Mouse (Mus musculus): ENCODE results near the gene Myo1g. TPM values are rescaled to one million over a fixed set of nuclear protein-coding genes. Genes with fewer than 3 reads are reported as not detected.
A peak's percentile ranks its signal among the peaks of the same experiment; 100 is the strongest.

Gene Myo1g
- total and polyA plus RNA-seq, 2 experiments from 2014 or later: 0.62 to 1.5 TPM

DNA sequence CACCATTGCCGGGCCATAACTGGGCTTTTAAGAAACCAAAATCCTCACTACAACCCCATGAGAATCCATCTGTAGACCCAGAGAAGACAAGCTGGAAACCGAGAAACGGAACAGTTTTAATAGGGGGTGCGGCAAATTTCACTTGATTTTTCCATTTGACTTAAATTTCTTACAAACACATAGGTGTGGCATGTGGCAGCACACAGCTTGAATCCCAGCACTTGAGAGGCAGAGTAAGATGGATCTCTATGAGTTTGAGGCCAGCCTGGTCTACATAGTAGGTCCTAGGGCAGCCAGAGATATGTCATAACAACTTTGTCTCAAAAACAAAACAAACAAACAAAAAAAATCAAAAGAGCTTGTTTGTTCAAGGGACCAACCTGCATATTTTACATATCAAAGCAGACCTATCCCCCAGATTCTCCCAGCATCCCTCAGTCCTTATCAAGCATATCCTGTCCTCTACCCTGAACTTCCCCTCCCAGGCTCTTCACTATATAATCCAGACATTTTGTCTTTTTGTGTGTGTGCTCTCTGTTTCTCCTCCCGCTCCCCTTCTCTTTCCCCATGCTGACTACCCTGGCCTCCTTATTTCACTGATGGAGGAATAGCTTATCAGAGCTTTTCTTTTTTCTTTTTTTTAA is 32.6 kb downstream of the Myo1g start:
- DNase-seq (ENCODE audit: low spot score): no peak
- Histone ChIP-seq H3K27ac (ENCODE audit: low read depth, low read length) (no peak overlapping the region), H3K9ac (replicated peaks; ENCODE audit: low read length, poor library complexity, severe bottlenecking) (no peak overlapping the region), H3K27me3 (ENCODE audit: insufficient read depth, low read length) (no peaks in the 10 kb centered on the region), H3K4me1 (ENCODE audit: insufficient read depth, low read length) (no peaks in the 10 kb centered on the region), H3K9me3 (ENCODE audit: low read length) (no peaks in the 10 kb centered on the region), H3K36me3 (ENCODE audit: insufficient read depth, low read length) (no peaks in the 10 kb centered on the region), H3K4me3 (ENCODE audit: low read depth, low read length) (no peak overlapping the region), H3K4me2 (ENCODE audit: low read depth, low read length, poor library complexity, severe bottlenecking) (no peak overlapping the region)
- 97% methylated on average over 5 of the region's 5 CpGs for WGBS
- no peak for ATAC-seq (ENCODE audit: low FRiP score)
- no peak for TF ChIP-seq CTCF (IDR thresholded peaks at IDR 0.05)

DNA sequence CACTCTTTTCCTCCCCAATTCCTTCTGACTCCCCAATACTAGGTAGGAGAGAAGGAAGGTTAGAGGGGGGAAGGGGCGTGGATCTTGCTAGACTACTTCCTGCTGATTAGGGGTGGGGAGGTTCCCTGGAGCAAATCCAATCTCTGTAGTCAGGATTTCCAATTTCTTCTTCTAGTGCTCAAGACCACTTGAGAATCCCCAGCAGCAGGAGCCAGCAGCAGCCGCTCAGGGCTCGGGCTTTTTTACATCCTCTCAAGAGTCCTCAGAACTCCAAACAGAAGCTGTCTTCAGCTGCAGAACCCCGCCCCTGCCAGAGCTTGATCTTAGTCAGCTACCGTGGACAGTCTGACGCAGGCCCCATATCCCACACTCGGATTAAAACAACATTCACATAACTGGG is 33.3 kb downstream of the Myo1g start:
- Histone ChIP-seq H3K9me3 (ENCODE audit: low read length) (no peaks in the 10 kb centered on the region), H3K27ac (ENCODE audit: low read depth, low read length) (no peak overlapping the region), H3K27me3 (ENCODE audit: insufficient read depth, low read length) (no peaks in the 10 kb centered on the region), H3K36me3 (ENCODE audit: insufficient read depth, low read length) (no peaks in the 10 kb centered on the region), H3K9ac (replicated peaks; ENCODE audit: low read length, poor library complexity, severe bottlenecking) (no peak overlapping the region), H3K4me3 (ENCODE audit: low read depth, low read length) (no peak overlapping the region), H3K4me2 (ENCODE audit: low read depth, low read length, poor library complexity, severe bottlenecking) (no peak overlapping the region), H3K4me1 (ENCODE audit: insufficient read depth, low read length) (no peaks in the 10 kb centered on the region)
- DNase-seq (ENCODE audit: low spot score): no peak
- no peak for ATAC-seq (ENCODE audit: low FRiP score)
- TF ChIP-seq CTCF (IDR thresholded peaks at IDR 0.05): no peak
- 45% methylated on average over 7 of the region's 7 CpGs for WGBS

DNA sequence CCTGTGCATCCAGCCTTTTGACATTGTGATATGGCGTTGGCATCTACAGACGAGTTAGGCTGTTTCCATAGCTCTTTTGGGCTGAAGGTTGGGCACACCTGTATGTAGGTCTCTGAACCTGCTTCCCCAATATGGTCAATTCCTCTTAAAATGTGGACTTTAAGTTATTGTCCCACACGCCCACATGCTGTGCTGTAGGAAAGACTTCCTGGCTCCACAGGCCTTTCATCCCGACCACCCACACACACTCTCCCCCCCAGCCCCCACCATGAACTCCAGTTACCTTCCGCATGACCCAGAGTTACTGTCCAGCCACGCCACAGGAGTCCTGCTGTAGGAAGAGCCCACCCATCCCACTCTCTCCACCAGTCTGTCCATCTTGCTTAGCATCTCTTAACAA is 33.8 kb downstream of the Myo1g start:
- Histone ChIP-seq H3K9me3 (ENCODE audit: low read length) (no peaks in the 10 kb centered on the region), H3K9ac (replicated peaks; ENCODE audit: low read length, poor library complexity, severe bottlenecking) (no peak overlapping the region), H3K36me3 (ENCODE audit: insufficient read depth, low read length) (no peaks in the 10 kb centered on the region), H3K27ac (ENCODE audit: low read depth, low read length) (no peak overlapping the region), H3K4me1 (ENCODE audit: insufficient read depth, low read length) (no peaks in the 10 kb centered on the region), H3K4me3 (ENCODE audit: low read depth, low read length) (no peak overlapping the region), H3K27me3 (ENCODE audit: insufficient read depth, low read length) (no peaks in the 10 kb centered on the region), H3K4me2 (ENCODE audit: low read depth, low read length, poor library complexity, severe bottlenecking) (no peak overlapping the region)
- WGBS: 65% methylated on average over 6 of the region's 6 CpGs
- DNase-seq (ENCODE audit: low spot score) (no peak), ATAC-seq (ENCODE audit: low FRiP score) (no peak)
- no peak for TF ChIP-seq CTCF (IDR thresholded peaks at IDR 0.05)

DNA sequence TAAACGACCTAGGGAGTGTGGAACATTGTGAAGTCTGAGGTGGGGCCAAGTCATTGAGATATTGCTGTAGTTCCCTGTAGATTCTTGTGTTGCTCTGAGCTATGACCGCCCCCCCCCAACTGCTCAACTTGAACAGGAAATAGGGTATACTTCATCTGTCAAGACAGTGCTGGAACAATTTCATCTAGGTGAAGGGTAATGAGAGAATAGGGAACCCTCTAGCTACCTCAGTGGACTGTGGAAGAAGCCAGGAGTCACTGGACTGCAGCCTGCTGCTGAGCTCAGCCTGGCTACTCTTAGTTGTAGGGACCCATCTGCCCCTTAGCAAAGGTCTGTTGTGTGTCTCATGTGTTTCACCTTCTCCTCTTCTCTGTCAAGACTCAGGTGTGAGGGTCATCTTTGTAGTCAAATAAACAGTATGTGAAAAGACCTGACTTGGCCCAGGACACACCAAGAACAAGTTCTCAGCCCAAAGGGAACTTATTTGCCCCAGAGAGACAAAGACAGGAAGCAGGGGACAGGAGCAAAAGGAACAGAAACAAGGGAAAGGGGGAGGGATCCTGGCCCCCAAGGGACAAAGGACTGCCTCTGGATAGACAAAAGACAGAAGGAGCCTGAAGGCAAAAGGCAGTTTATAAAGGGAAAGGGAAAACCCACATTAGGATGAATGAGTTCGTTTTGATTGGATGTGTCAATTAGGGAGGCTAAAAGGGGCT is 36.4 kb downstream of the Myo1g start:
- Histone ChIP-seq H3K36me3 (ENCODE audit: insufficient read depth, low read length) (no peaks in the 10 kb centered on the region), H3K9ac (replicated peaks; ENCODE audit: low read length, poor library complexity, severe bottlenecking) (no peak overlapping the region), H3K4me1 (ENCODE audit: insufficient read depth, low read length) (no peaks in the 10 kb centered on the region), H3K9me3 (ENCODE audit: low read length) (no peaks in the 10 kb centered on the region), H3K27me3 (ENCODE audit: insufficient read depth, low read length) (no peaks in the 10 kb centered on the region), H3K4me2 (ENCODE audit: low read depth, low read length, poor library complexity, severe bottlenecking) (no peak overlapping the region), H3K27ac (ENCODE audit: low read depth, low read length) (no peak overlapping the region), H3K4me3 (ENCODE audit: low read depth, low read length) (no peak overlapping the region)
- DNase-seq (ENCODE audit: low spot score): no peak
- WGBS: 55% methylated on average over 3 of the region's 3 CpGs
- TF ChIP-seq CTCF (IDR thresholded peaks at IDR 0.05): no peak
- no peak for ATAC-seq (ENCODE audit: low FRiP score)

DNA sequence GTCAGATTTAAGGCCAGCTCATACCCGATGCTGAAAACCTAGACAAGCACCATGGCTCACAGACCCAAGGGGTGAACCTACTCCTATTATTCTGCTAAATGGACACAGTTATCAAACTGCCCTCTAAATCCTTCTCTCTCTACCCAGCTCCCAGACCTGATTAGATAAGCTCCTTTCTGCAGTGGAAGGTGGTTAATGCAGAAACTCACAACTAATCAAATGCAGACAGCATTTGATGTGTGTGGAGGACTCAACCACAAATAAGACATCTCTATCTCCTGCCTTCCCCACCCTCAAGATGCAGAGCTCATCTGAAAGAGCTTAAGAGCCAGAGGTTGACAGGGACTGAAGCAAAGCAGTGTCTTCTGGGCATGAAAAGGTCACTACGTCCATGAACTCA is 37.7 kb downstream of the Myo1g start:
- Histone ChIP-seq H3K27ac (ENCODE audit: low read depth, low read length) (no peak overlapping the region), H3K4me1 (ENCODE audit: insufficient read depth, low read length) (no peaks in the 10 kb centered on the region), H3K9ac (replicated peaks; ENCODE audit: low read length, poor library complexity, severe bottlenecking) (no peak overlapping the region), H3K4me3 (ENCODE audit: low read depth, low read length) (no peak overlapping the region), H3K27me3 (ENCODE audit: insufficient read depth, low read length) (no peaks in the 10 kb centered on the region), H3K36me3 (ENCODE audit: insufficient read depth, low read length) (no peaks in the 10 kb centered on the region), H3K9me3 (ENCODE audit: low read length) (no peaks in the 10 kb centered on the region), H3K4me2 (ENCODE audit: low read depth, low read length, poor library complexity, severe bottlenecking) (no peak overlapping the region)
- DNase-seq (ENCODE audit: low spot score) (no peak), ATAC-seq (ENCODE audit: low FRiP score) (no peak)
- whole genome bisulfite sequencing: 85% methylated on average over 2 of the region's 2 CpGs
- no peak for TF ChIP-seq CTCF (IDR thresholded peaks at IDR 0.05)

DNA sequence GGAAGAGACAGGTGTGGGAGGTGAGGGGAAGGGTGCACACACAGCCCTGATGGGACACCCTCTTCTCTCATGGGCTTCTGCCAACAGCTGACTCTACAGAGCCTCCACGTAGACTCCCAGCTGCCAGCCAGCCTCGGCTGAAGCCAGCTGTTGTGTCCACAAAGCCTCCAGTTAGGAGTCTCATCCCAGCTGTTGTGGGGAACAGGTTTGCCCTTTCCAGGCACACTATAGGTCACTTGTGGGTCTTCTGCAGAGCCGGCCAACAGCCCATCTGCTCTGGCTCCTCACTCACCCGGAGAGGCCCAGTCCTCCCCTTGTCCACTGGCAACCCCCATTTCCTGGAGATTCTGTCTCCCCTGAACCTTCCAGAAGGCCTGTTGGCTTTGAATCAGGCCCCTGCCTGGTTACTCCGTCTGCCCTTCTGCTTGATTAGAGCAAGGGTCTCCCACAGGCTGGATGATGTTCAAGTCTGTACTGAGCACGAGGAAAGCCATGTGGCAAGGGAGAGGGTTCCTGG is 39.0 kb downstream of the Myo1g start:
- Histone ChIP-seq H3K4me2 (ENCODE audit: low read depth, low read length, poor library complexity, severe bottlenecking) (no peak overlapping the region), H3K4me1 (ENCODE audit: insufficient read depth, low read length) (no peaks in the 10 kb centered on the region), H3K27me3 (ENCODE audit: insufficient read depth, low read length) (no peaks in the 10 kb centered on the region), H3K4me3 (ENCODE audit: low read depth, low read length) (no peak overlapping the region), H3K9ac (replicated peaks; ENCODE audit: low read length, poor library complexity, severe bottlenecking) (no peak overlapping the region), H3K27ac (ENCODE audit: low read depth, low read length) (no peak overlapping the region), H3K9me3 (ENCODE audit: low read length) (no peaks in the 10 kb centered on the region), H3K36me3 (ENCODE audit: insufficient read depth, low read length) (no peaks in the 10 kb centered on the region)
- WGBS: 67% methylated on average over 6 of the region's 6 CpGs
- TF ChIP-seq CTCF (IDR thresholded peaks at IDR 0.05): no peak
- ATAC-seq (ENCODE audit: low FRiP score): no peak; the same call in 1 of the 2 replicates
- peak; percentile 83 for DNase-seq (ENCODE audit: low spot score)

Data from midbrain, postnatal 0 days (tissue).